Mouse (Mus musculus) small intestine, adult 2 months (tissue): ENCODE measurements around the gene Tmem253. TPM values are rescaled to one million over a fixed set of nuclear protein-coding genes. Genes with fewer than 3 reads are reported as not detected.
A peak's percentile ranks its signal among the peaks of the same experiment; 100 is the strongest.

Source experiments
- H3K27ac ChIP-seq: fragments of 200-500 bp; 2 replicates; pipeline ENCODE4 v1.5.1; 2012; ENCODE audit warnings: low read depth, low read length, control low read depth, inconsistent platforms; ENCODE audit not compliant: insufficient read depth
- H3K27me3 ChIP-seq: fragments of 200-500 bp; 2 replicates; pipeline ENCODE4 v1.6.1; 2012; ENCODE audit warnings: mild to moderate bottlenecking, moderate library complexity, low read length, inconsistent platforms; ENCODE audit not compliant: control insufficient read depth, insufficient read depth
- H3K36me3 ChIP-seq: fragments of 200-500 bp; 2 replicates; pipeline ENCODE4 v1.6.1; 2012; ENCODE audit warnings: mild to moderate bottlenecking, low read length, control low read depth, inconsistent platforms; ENCODE audit not compliant: control insufficient read depth, insufficient read depth
- H3K4me1 ChIP-seq: fragments of 200-500 bp; 2 replicates; pipeline ENCODE4 v1.6.1; 2012; ENCODE audit warnings: low read length, inconsistent platforms, mixed read lengths; ENCODE audit not compliant: control insufficient read depth, insufficient read depth, insufficient read length
- H3K4me3 ChIP-seq: fragments of 200-500 bp; 2 replicates; pipeline ENCODE4 v1.5.1; 2012; ENCODE audit warnings: low read depth, mild to moderate bottlenecking, control low read depth, inconsistent platforms, low read length, moderate library complexity
- CTCF ChIP-seq: fragments of 200-500 bp; IDR thresholded peaks from 2 replicates; pipeline ENCODE4 v1.5.1; 2012; ENCODE audit warnings: low read depth, mild to moderate bottlenecking, control low read depth, inconsistent platforms, low read length, moderate library complexity, mixed read lengths; ENCODE audit not compliant: insufficient replicate concordance, insufficient read length; ENCODE audit errors: extremely low read depth
- POLR2A ChIP-seq: fragments of 200-500 bp; IDR thresholded peaks from 2 replicates; pipeline ENCODE4 v1.6.1; 2012; ENCODE audit warnings: low read depth, mild to moderate bottlenecking, control low read depth, inconsistent platforms, low read length, moderate library complexity
- WGBS: fragments of 180-500 bp; shearing (Covaris S2); methylation state at CpG from one replicate; pipeline ENCODE4 v1.1.7; 2018; 5-methylcytosine and 5-hydroxymethylcytosine counted together
- polyA plus RNA-seq: library from polyadenylated mRNA; depleted of rRNA; stranded (reverse); fragments of >200 nt; gene quantifications from 2 replicates; pipeline ENCODE4 v1.2.3, GENCODE M21; 2012; rRNA removed

Gene Tmem253
- 53.4 and 91.5 TPM in 2 replicates for polyA plus RNA-seq

DNA sequence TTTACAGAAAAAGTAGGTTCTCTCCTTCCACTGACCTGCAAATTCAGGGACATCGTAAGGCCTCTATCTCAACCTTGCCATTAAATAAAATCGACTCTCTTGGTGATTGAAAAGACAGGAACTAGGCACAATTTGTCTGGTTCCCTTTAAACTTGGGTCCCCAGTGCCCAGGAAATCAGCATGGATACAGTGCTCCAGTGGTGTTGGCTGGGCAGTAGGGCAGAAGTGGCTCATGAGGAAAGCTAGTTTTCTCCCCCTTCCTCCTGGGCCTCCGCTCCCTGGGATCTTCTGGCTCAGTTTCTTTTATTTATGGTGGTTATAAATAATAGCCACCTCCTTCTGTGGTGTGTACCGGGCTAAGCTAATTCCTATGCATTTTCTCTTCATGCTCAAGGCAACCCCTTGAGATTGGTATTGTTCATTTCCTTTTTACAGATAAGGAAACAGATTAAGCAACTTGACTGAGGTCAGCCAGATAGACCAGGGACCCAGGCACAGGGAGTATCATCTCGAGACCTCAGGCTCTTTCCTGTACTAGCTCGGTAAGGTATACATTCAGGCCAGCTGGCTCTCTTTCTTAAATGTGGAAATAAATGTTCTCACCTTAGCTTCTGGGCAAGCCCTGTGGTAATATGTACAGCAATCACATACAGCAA, at the start of gene Tmem253:
Gene Tmem253 (plus strand): TSS at position 214 of the 656 bp plus-strand sequence.
- H3K27ac ChIP-seq: peak within 1 kb of the TSS; percentile 93
- H3K27me3 ChIP-seq: no peaks in the 10 kb centered on the region
- 8% methylated on average over 6 of the region's 6 CpGs for WGBS
- no peaks in the 10 kb centered on the region for H3K36me3 ChIP-seq
- TF ChIP-seq POLR2A: no peak
- no peak for TF ChIP-seq CTCF
- H3K4me1 ChIP-seq: peaks cover 17% of the 10 kb centered on the region
- peak within 1 kb of the TSS; percentile 70 for H3K4me3 ChIP-seq

DNA sequence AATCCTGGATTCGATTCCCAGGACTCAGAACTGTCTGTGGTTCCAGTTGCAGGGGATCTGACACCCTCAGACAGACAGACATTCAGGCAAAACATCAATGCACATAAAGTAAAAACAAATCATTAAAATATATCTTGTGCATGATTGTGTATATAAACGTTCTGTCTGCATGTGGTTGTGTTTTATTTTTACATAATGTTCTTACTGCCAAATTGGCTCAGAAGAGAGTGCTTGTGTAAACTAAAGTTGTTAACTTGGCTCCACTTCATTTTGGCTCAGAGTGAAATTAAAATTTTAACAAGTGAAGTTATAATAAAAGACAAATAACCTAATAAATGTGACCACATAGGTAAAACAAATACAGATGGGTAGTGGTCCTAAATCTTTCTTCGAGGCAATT, 48.1 kb upstream of the Tmem253 start:
- TF ChIP-seq POLR2A (no peak), CTCF (no peak)
- H3K4me1 ChIP-seq: no peaks in the 10 kb centered on the region
- no peaks in the 10 kb centered on the region for H3K27me3 ChIP-seq
- 70% methylated on average over 3 of the region's 3 CpGs for WGBS
- H3K27ac ChIP-seq: no peak overlapping the region
- no peak overlapping the region for H3K4me3 ChIP-seq
- H3K36me3 ChIP-seq: no peaks in the 10 kb centered on the region

DNA sequence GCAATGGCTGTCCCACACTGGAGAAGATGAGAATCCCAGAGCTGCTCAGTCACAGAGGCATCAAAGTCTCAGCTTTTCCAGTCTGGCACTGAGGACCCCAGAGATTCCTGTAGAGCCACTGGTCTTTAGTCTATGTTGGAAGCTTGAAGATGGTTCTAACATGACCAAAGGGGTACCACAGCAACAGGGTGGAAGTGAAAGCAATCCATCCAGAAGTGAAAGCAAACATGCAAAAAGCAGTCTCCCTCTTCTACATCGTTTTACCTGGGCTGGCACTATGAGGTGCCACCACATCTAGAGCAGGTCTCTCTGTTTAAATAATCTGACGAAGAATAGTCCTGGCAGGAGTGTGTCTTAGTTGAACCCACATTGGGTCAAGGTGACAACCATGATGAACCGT, 36.2 kb upstream of the Tmem253 start:
- Histone ChIP-seq H3K36me3 (no peaks in the 10 kb centered on the region), H3K27me3 (0 out of 2 replicates have a peak, but pooled peaks cover 1% of the 10 kb centered on the region), H3K4me3 (no peak overlapping the region), H3K27ac (no peak overlapping the region), H3K4me1 (peaks cover 3% of the 10 kb centered on the region)
- 63% methylated on average over 3 of the region's 3 CpGs for WGBS
- TF ChIP-seq CTCF (no peak), POLR2A (no peak)

DNA sequence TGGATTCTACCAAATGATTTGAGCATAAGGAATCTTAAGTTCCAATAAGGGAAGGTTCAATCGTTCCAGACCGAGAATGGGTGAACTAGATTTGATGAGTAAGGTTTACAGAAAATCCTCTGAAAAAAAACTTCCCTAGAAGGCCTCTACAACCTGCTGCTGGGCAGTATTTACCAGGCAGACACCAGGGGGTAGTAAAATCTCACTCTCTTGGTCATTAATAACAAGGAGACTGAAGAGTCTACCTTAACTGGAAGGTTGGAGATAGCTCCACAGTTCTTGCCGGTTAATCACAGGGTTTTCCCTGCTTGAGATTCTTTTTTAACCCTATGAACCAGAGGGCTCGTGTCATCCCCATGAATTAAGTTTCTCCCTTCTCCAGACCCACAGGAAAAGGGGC, 32.2 kb upstream of the Tmem253 start:
- H3K27ac ChIP-seq: no peak overlapping the region
- peaks cover 5% of the 10 kb centered on the region for H3K4me1 ChIP-seq
- H3K4me3 ChIP-seq: no peak overlapping the region
- WGBS: 72% methylated on average over 4 of the region's 4 CpGs
- no peaks in the 10 kb centered on the region for H3K36me3 ChIP-seq
- H3K27me3 ChIP-seq: 0 out of 2 replicates have a peak, but pooled peaks cover 8% of the 10 kb centered on the region
- no peak for TF ChIP-seq CTCF
- no peak for TF ChIP-seq POLR2A

DNA sequence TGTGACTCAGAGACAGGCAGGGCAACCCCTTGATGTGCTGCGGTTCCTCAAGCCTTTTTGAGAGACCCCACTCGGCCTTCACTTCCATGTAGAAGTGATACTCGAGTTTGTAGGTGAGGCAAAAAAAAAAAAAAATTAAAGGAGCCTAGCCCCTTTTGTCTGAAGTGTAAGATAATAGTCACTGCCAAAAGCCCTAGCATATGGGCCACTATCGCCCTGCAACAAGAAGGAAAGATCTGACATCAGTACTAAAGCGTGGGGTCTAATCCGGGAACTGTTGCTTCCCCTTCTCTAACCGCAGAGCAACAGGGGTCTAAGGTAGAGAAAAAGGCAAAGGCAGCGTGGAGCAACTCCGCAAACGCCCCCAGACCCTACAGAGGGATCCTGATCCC, 31.6 kb upstream of the Tmem253 start:
- Histone ChIP-seq H3K4me1 (peaks cover 5% of the 10 kb centered on the region), H3K27me3 (0 out of 2 replicates have a peak, but pooled peaks cover 8% of the 10 kb centered on the region), H3K36me3 (no peaks in the 10 kb centered on the region), H3K4me3 (peak overlapping the region; percentile 82; the same call in 1 of the 2 replicates), H3K27ac (no peak overlapping the region)
- TF ChIP-seq CTCF (no peak), POLR2A (no peak)
- WGBS: 72% methylated on average over 10 of the region's 10 CpGs

DNA sequence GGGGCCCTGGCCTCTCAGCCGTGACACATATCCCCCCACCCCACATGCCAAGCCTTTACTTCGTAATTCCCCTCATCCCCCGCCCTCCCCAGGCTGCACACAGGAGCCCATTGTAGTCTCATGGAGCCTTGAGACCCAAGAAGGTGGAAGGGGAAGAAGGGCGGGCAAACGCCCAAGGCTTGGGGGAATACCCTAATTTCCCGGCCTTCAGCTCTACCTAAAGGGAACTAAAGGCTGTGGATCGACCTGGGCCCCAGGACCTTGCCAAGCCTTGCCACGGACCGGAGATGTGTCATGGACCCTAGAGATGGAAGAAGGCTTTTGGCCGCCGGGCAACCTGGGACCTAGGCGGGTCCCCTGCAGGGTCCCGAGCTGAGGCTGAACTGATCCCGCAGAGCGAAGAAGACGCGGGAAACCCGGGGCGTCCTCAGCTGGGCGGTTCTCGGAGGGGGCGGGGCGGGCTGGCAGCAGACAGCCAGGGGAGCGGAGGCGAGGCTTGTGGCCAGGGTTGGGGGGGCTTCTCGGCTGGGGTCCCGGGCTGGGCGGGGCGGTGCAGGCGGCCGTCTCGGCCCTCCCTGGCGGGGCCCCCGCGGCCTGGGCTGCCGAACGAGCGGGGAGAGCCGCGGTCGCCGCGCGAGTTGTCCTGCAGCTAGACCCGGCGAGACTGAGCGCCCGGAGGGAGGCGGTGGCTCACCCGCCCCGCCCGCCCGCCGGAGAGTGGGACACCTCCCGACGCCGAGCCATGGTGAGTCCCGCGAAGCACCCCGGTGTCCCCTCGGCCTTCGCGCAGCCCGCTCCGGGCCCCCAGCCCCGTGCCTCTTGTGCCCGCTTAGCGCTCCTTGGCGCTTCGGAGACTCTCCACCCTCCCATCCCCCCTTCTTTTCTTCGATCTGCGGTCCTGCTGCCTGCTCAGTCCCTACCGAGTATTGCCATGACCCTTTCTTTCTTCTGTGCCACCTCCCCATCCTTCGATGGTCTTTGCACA, 30.9 kb upstream of the Tmem253 start, which contains the start of gene Arhgef40:
Gene Arhgef40 (plus strand): TSS at position 473 of the 985 bp plus-strand sequence.
- Histone ChIP-seq H3K27me3 (0 out of 2 replicates have a peak, but pooled peaks cover 8% of the 10 kb centered on the region), H3K36me3 (no peaks in the 10 kb centered on the region), H3K4me3 (peak within 1 kb of the TSS; percentile 82), H3K4me1 (peaks cover 5% of the 10 kb centered on the region), H3K27ac (peak within 1 kb of the TSS; percentile 68; the same call in 1 of the 2 replicates)
- TF ChIP-seq POLR2A (no peak), CTCF (no peak)
- WGBS: 2% methylated on average over 69 of the region's 74 CpGs
